Mouse (Mus musculus): ENCODE results near the gene Mettl21e. TPM values are rescaled to one million over a fixed set of nuclear protein-coding genes. Genes with fewer than 3 reads are reported as not detected.
"Not testable (repeated sequence)": the region's sequence is repeated elsewhere in the genome, so short reads cannot be mapped to it uniquely, and the experiment has no call there.

The Mettl21e gene
- polyA plus RNA-seq (2015; fragmentation: Nextera tagmentation; extraction: Ambion mirVana) = not detected in 2 replicates

- 81% methylated on average over 1 of the region's 1 CpGs for WGBS
- no peaks in the 10 kb centered on the region for H3K4me1 ChIP-seq (ENCODE audit: control insufficient read depth, insufficient read depth, low read length)
- H3K4me3 ChIP-seq (ENCODE audit: low read depth, low read length) = no peak within 1 kb of the TSS
- H3K27me3 ChIP-seq (ENCODE audit: control insufficient read depth, insufficient read depth, low read depth, low read length) = no peaks in the 10 kb centered on the region
- no peak within 1 kb of the TSS for H3K27ac ChIP-seq (ENCODE audit: low read length)
- no peaks in the 10 kb centered on the region for H3K36me3 ChIP-seq (ENCODE audit: control insufficient read depth, insufficient read depth, low read length)
- no peak within 1 kb of the TSS for H3K4me2 ChIP-seq (ENCODE audit: low read length)
- H3K9me3 ChIP-seq (replicated peaks; ENCODE audit: control insufficient read depth, low read length, poor library complexity, severe bottlenecking) = no peaks in the 10 kb centered on the region
- no peak for ATAC-seq
- no peak within 1 kb of the TSS for H3K9ac ChIP-seq (ENCODE audit: low read depth, low read length)
Observed at GRCm38 (mm10) chr1:44218876-44219275, at the start of gene Mettl21e. TSS of gene Mettl21e (minus strand) at chr1:44218961.

- H3K27me3 ChIP-seq (ENCODE audit: control insufficient read depth, insufficient read depth, low read depth, low read length) = not testable (repeated sequence)
Observed at GRCm38 (mm10) chr1:44240440-44240839, 21.7 kb upstream of the Mettl21e start.

GRCm38 (mm10) chr1:44239969-44240368 lies 21.2 kb upstream of the Mettl21e start:
- H3K9ac ChIP-seq (ENCODE audit: low read depth, low read length) = no peak overlapping the region
- ATAC-seq = no peak
- H3K36me3 ChIP-seq (ENCODE audit: control insufficient read depth, insufficient read depth, low read length) = no peaks in the 10 kb centered on the region
- no peaks in the 10 kb centered on the region for H3K27me3 ChIP-seq (ENCODE audit: control insufficient read depth, insufficient read depth, low read depth, low read length)
- H3K4me3 ChIP-seq (ENCODE audit: low read depth, low read length) = no peak overlapping the region
- WGBS = 93% methylated on average over 3 of the region's 3 CpGs
- no peak overlapping the region for H3K27ac ChIP-seq (ENCODE audit: low read length)
- H3K4me1 ChIP-seq (ENCODE audit: control insufficient read depth, insufficient read depth, low read length) = no peaks in the 10 kb centered on the region
- H3K9me3 ChIP-seq (replicated peaks; ENCODE audit: control insufficient read depth, low read length, poor library complexity, severe bottlenecking) = no peaks in the 10 kb centered on the region
- H3K4me2 ChIP-seq (ENCODE audit: low read length) = no peak overlapping the region

More at GRCm38 (mm10) chr1:44240440-44240839, 21.7 kb upstream of the Mettl21e start:
- H3K9ac ChIP-seq (ENCODE audit: low read depth, low read length); H3K9me3 ChIP-seq (replicated peaks; ENCODE audit: control insufficient read depth, low read length, poor library complexity, severe bottlenecking); H3K4me3 ChIP-seq (ENCODE audit: low read depth, low read length); H3K4me2 ChIP-seq (ENCODE audit: low read length); H3K27ac ChIP-seq (ENCODE audit: low read length); ATAC-seq; H3K36me3 ChIP-seq (ENCODE audit: control insufficient read depth, insufficient read depth, low read length); H3K4me1 ChIP-seq (ENCODE audit: control insufficient read depth, insufficient read depth, low read length): not testable (repeated sequence)
- 88% methylated on average over 2 of the region's 2 CpGs for WGBS

- no peaks in the 10 kb centered on the region for H3K4me1 ChIP-seq (ENCODE audit: control insufficient read depth, insufficient read depth, low read length)
- H3K27ac ChIP-seq (ENCODE audit: low read length) = no peak overlapping the region
- WGBS = 88% methylated on average over 2 of the region's 2 CpGs
- H3K4me3 ChIP-seq (ENCODE audit: low read depth, low read length) = no peak overlapping the region
- H3K36me3 ChIP-seq (ENCODE audit: control insufficient read depth, insufficient read depth, low read length) = no peaks in the 10 kb centered on the region
- no peak for ATAC-seq
- H3K9ac ChIP-seq (ENCODE audit: low read depth, low read length) = no peak overlapping the region
- H3K27me3 ChIP-seq (ENCODE audit: control insufficient read depth, insufficient read depth, low read depth, low read length) = no peaks in the 10 kb centered on the region
- no peak overlapping the region for H3K4me2 ChIP-seq (ENCODE audit: low read length)
- H3K9me3 ChIP-seq (replicated peaks; ENCODE audit: control insufficient read depth, low read length, poor library complexity, severe bottlenecking) = no peaks in the 10 kb centered on the region
Observed at GRCm38 (mm10) chr1:44237305-44237704, 18.5 kb upstream of the Mettl21e start.

GRCm38 (mm10) chr1:44235311-44235710 lies 16.6 kb upstream of the Mettl21e start:
- Histone ChIP-seq H3K4me3 (ENCODE audit: low read depth, low read length) (no peak overlapping the region), H3K9ac (ENCODE audit: low read depth, low read length) (no peak overlapping the region), H3K27ac (ENCODE audit: low read length) (no peak overlapping the region), H3K4me2 (ENCODE audit: low read length) (no peak overlapping the region), H3K9me3 (replicated peaks; ENCODE audit: control insufficient read depth, low read length, poor library complexity, severe bottlenecking) (no peaks in the 10 kb centered on the region), H3K27me3 (ENCODE audit: control insufficient read depth, insufficient read depth, low read depth, low read length) (no peaks in the 10 kb centered on the region), H3K4me1 (ENCODE audit: control insufficient read depth, insufficient read depth, low read length) (no peaks in the 10 kb centered on the region), H3K36me3 (ENCODE audit: control insufficient read depth, insufficient read depth, low read length) (no peaks in the 10 kb centered on the region)
- no peak for ATAC-seq
- WGBS = 78% methylated on average over 2 of the region's 2 CpGs

GRCm38 (mm10) chr1:44234531-44234930 lies 15.8 kb upstream of the Mettl21e start:
- 92% methylated on average over 2 of the region's 2 CpGs for whole genome bisulfite sequencing
- ATAC-seq = not testable (repeated sequence)

GRCm38 (mm10) chr1:44229044-44229443 lies 10.3 kb upstream of the Mettl21e start:
- no peaks in the 10 kb centered on the region for H3K27me3 ChIP-seq (ENCODE audit: control insufficient read depth, insufficient read depth, low read depth, low read length)
- H3K27ac ChIP-seq (ENCODE audit: low read length) = no peak overlapping the region
- no peak overlapping the region for H3K4me2 ChIP-seq (ENCODE audit: low read length)
- no peaks in the 10 kb centered on the region for H3K9me3 ChIP-seq (replicated peaks; ENCODE audit: control insufficient read depth, low read length, poor library complexity, severe bottlenecking)
- 60% methylated on average over 2 of the region's 2 CpGs for WGBS
- ATAC-seq = peak; percentile 89
- H3K9ac ChIP-seq (ENCODE audit: low read depth, low read length) = no peak overlapping the region
- H3K4me3 ChIP-seq (ENCODE audit: low read depth, low read length) = no peak overlapping the region
- no peaks in the 10 kb centered on the region for H3K36me3 ChIP-seq (ENCODE audit: control insufficient read depth, insufficient read depth, low read length)
- no peaks in the 10 kb centered on the region for H3K4me1 ChIP-seq (ENCODE audit: control insufficient read depth, insufficient read depth, low read length)

More at GRCm38 (mm10) chr1:44234531-44234930, 15.8 kb upstream of the Mettl21e start:
- H3K9me3 ChIP-seq (replicated peaks; ENCODE audit: control insufficient read depth, low read length, poor library complexity, severe bottlenecking); H3K36me3 ChIP-seq (ENCODE audit: control insufficient read depth, insufficient read depth, low read length); H3K27ac ChIP-seq (ENCODE audit: low read length); H3K27me3 ChIP-seq (ENCODE audit: control insufficient read depth, insufficient read depth, low read depth, low read length); H3K4me3 ChIP-seq (ENCODE audit: low read depth, low read length); H3K4me1 ChIP-seq (ENCODE audit: control insufficient read depth, insufficient read depth, low read length); H3K4me2 ChIP-seq (ENCODE audit: low read length); H3K9ac ChIP-seq (ENCODE audit: low read depth, low read length): not testable (repeated sequence)

- 75% methylated on average over 2 of the region's 2 CpGs for WGBS
- no peaks in the 10 kb centered on the region for H3K36me3 ChIP-seq (ENCODE audit: control insufficient read depth, insufficient read depth, low read length)
- H3K9ac ChIP-seq (ENCODE audit: low read depth, low read length) = no peak overlapping the region
- H3K27ac ChIP-seq (ENCODE audit: low read length) = no peak overlapping the region
- no peak overlapping the region for H3K4me2 ChIP-seq (ENCODE audit: low read length)
- no peak overlapping the region for H3K4me3 ChIP-seq (ENCODE audit: low read depth, low read length)
- ATAC-seq = no peak
- H3K27me3 ChIP-seq (ENCODE audit: control insufficient read depth, insufficient read depth, low read depth, low read length) = no peaks in the 10 kb centered on the region
- H3K9me3 ChIP-seq (replicated peaks; ENCODE audit: control insufficient read depth, low read length, poor library complexity, severe bottlenecking) = no peaks in the 10 kb centered on the region
- no peaks in the 10 kb centered on the region for H3K4me1 ChIP-seq (ENCODE audit: control insufficient read depth, insufficient read depth, low read length)
Observed at GRCm38 (mm10) chr1:44217118-44217517, 1.6 kb downstream of the Mettl21e start.

GRCm38 (mm10) chr1:44216352-44217116 lies 2.2 kb downstream of the Mettl21e start:
- Histone ChIP-seq H3K4me3 (ENCODE audit: low read depth, low read length) (no peak overlapping the region), H3K9me3 (replicated peaks; ENCODE audit: control insufficient read depth, low read length, poor library complexity, severe bottlenecking) (no peaks in the 10 kb centered on the region), H3K4me1 (ENCODE audit: control insufficient read depth, insufficient read depth, low read length) (no peaks in the 10 kb centered on the region), H3K27ac (ENCODE audit: low read length) (no peak overlapping the region), H3K4me2 (ENCODE audit: low read length) (no peak overlapping the region), H3K36me3 (ENCODE audit: control insufficient read depth, insufficient read depth, low read length) (no peaks in the 10 kb centered on the region), H3K27me3 (ENCODE audit: control insufficient read depth, insufficient read depth, low read depth, low read length) (no peaks in the 10 kb centered on the region), H3K9ac (ENCODE audit: low read depth, low read length) (no peak overlapping the region)
- WGBS = 91% methylated on average over 2 of the region's 2 CpGs
- no peak for ATAC-seq
